Mouse (Mus musculus) thymus, adult 2 months (tissue): Measurements from ENCODE around the gene Tmed1.

ENCODE experiments used
- CTCF ChIP-seq: fragments of 200-500 bp; IDR thresholded peaks from 2 replicates; pipeline ENCODE4 v1.5.1; 2012; ENCODE audit warnings: mild to moderate bottlenecking, control low read depth, low read length, moderate library complexity, borderline replicate concordance; ENCODE audit not compliant: control insufficient read depth, poor library complexity, insufficient read depth; ENCODE audit errors: extremely low read depth
- POLR2A ChIP-seq: fragments of 200-500 bp; IDR thresholded peaks from 2 replicates; pipeline ENCODE4 v1.6.1; 2012; ENCODE audit warnings: mild to moderate bottlenecking, low read length, control low read depth, moderate library complexity; ENCODE audit not compliant: control insufficient read depth, poor library complexity, insufficient read depth; ENCODE audit errors: extremely low read depth

GRCm38 (mm10) chr9:21497664-21498063, 12.4 kb downstream of the Tmed1 start:
- TF ChIP-seq CTCF (no peak), POLR2A (no peak)
